Mouse (Mus musculus) limb, embryonic 15.5 days (tissue): ENCODE results near the gene A530032D15Rik. TPM values are rescaled to one million over a fixed set of nuclear protein-coding genes. Genes with fewer than 3 reads are reported as not detected.

Experiments
- polyA plus RNA-seq: library from polyadenylated mRNA; unstranded; fragments of >200 nt; fragmentation: Nextera tagmentation; extraction: Ambion mirVana; gene quantifications from 2 replicates; pipeline ENCODE4 v1.2.1, GENCODE M21; 2015

Gene A530032D15Rik
- polyA plus RNA-seq, 1 experiment from 2014 or later = not detected

Other genes with a start within 250 kb of the A530032D15Rik start
- 0.50 and 0.60 TPM in 2 replicates for gene Slc16a14, start 174.7 kb downstream of the A530032D15Rik start, polyA plus RNA-seq
- gene Gm10553, start 9.7 kb downstream of the A530032D15Rik start, polyA plus RNA-seq = not detected in 2 replicates
- gene C130026I21Rik, start 160.7 kb upstream of the A530032D15Rik start, polyA plus RNA-seq = 1.2 and 1.3 TPM in 2 replicates